Mouse (Mus musculus) kidney, postnatal 0 days (tissue): ENCODE data around the gene Serpine2. TPM values are rescaled to one million over a fixed set of nuclear protein-coding genes. Genes with fewer than 3 reads are reported as not detected.

Experiments used
- ATAC-seq: fragments of 200-750 bp; cut with Nextera tagmentation; replicated peaks from 2 replicates; pipeline ENCODE4 v1.8.0; 2017; ENCODE audit warnings: low read depth, moderate number of reproducible peaks, moderate TSS enrichment, moderate library complexity; ENCODE audit not compliant: low FRiP score
- DNase-seq: peaks from one replicate; pipeline ENCODE4 v3.0.0-alpha.2; 2016; ENCODE audit warnings: low spot score
- H3K27ac ChIP-seq: fragments of 300-500 bp; sonication (generic); 2 replicates; pipeline ENCODE4 v1.5.1; 2014; ENCODE audit warnings: mild to moderate bottlenecking
- H3K27me3 ChIP-seq: fragments of 300-500 bp; sonication (generic); 2 replicates; pipeline ENCODE4 v1.6.1; 2014; ENCODE audit warnings: low read length, mixed read lengths; ENCODE audit not compliant: insufficient read depth
- H3K36me3 ChIP-seq: fragments of 300-500 bp; sonication (generic); 2 replicates; pipeline ENCODE4 v1.6.1; 2014; ENCODE audit warnings: low read length, mixed read lengths; ENCODE audit not compliant: insufficient read depth
- H3K4me1 ChIP-seq: fragments of 300-500 bp; sonication (generic); replicated peaks from 2 replicates; pipeline ENCODE4 v1.6.1; 2014; ENCODE audit warnings: antibody characterized with exemption, low read length, mixed read lengths; ENCODE audit not compliant: insufficient read depth
- H3K4me2 ChIP-seq: fragments of 300-500 bp; sonication (generic); 2 replicates; pipeline ENCODE4 v1.6.1; 2014; ENCODE audit warnings: mild to moderate bottlenecking, low read length, moderate library complexity, mixed read lengths
- H3K4me3 ChIP-seq: fragments of 300-500 bp; sonication (generic); replicated peaks from 2 replicates; pipeline ENCODE4 v1.5.1; 2014; ENCODE audit warnings: low read depth, low read length
- H3K9ac ChIP-seq: fragments of 300-500 bp; sonication (generic); 2 replicates; pipeline ENCODE4 v1.6.1; 2014; ENCODE audit warnings: low read depth, low read length
- H3K9me3 ChIP-seq: fragments of 300-500 bp; sonication (generic); replicated peaks from 2 replicates; pipeline ENCODE4 v1.6.1; 2016; ENCODE audit warnings: low read length, inconsistent platforms, mixed read lengths
- CTCF ChIP-seq: IDR thresholded peaks from 2 replicates; pipeline ENCODE4 v1.5.1; 2016; ENCODE audit warnings: antibody characterized with exemption, low read depth, mild to moderate bottlenecking, moderate library complexity
- WGBS: fragments of 180-500 bp; shearing (Covaris S2); extraction: QIAGEN DNeasy Blood & Tissue Kit; methylation state at CpG from one replicate; pipeline ENCODE4 v1.1.7; 2014; 5-methylcytosine and 5-hydroxymethylcytosine counted together
- polyA plus RNA-seq: library from polyadenylated mRNA; unstranded; fragments of >200 nt; fragmentation: Nextera tagmentation; extraction: Ambion mirVana; gene quantifications from 2 replicates; pipeline ENCODE4 v1.2.1, GENCODE M21; 2015

Gene Serpine2
- polyA plus RNA-seq, 1 experiment from 2014 or later: 203 TPM

DNA sequence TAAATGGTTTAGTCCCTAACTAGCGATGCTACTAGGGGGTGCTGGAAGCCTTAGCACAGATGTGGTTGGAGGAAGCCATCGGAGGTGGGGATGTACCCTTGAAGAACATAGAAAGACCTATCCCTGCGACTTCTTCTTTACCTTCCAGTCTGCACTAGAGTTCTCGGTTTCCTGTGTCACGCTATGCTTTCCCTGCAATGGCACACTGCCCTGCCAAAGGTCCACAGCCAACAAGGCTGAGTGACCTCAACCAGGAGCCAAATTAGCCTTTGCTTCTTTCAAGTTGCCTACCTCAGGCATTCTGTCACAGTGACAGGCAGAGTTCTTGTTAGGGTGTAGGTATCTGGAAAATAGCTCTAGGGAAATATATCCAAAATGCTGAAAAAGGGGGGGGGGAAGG lies 104.6 kb downstream of the Serpine2 start:
- 0 out of 2 replicates have a peak overlapping the region, but pooled peaks have one; percentile 5 for H3K27ac ChIP-seq
- DNase-seq: no peak

DNA sequence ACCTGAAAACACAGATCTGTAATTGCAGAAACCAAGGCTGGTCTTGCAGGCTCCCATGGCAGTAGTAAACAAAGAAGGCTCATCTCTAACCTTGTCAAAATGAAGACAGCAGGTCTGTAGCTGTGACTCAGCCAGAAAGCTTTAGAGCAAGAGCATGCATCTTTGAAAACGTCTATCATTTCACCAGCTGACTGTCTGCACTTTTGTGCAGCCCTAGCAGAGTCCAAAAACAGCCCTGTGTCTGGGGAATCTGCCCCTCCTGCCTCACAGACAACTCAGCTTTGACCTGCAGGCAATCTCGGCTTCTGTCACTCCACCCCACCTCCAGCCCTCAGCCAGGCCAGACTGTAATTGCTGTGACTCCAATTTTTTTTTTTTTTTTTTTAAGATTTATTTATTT lies 105.6 kb downstream of the Serpine2 start:
- Histone ChIP-seq H3K9ac (no peak overlapping the region), H3K36me3 (no peaks in the 10 kb centered on the region), H3K27ac (no peak overlapping the region), H3K4me1 (no peaks in the 10 kb centered on the region; the same call in 1 of the 2 replicates), H3K9me3 (no peaks in the 10 kb centered on the region), H3K4me3 (no peak overlapping the region), H3K4me2 (no peak overlapping the region), H3K27me3 (no peaks in the 10 kb centered on the region)
- no peak for TF ChIP-seq CTCF
- ATAC-seq (no peak), DNase-seq (no peak)
- 44% methylated on average over 2 of the region's 2 CpGs for WGBS

More for the DNA sequence above, 104.6 kb downstream of the Serpine2 start:
- no peak overlapping the region for H3K9ac ChIP-seq
- no peaks in the 10 kb centered on the region for H3K36me3 ChIP-seq
- H3K4me1 ChIP-seq: no peaks in the 10 kb centered on the region; the same call in 1 of the 2 replicates
- no peaks in the 10 kb centered on the region for H3K27me3 ChIP-seq
- no peak for ATAC-seq
- no peak overlapping the region for H3K4me2 ChIP-seq
- TF ChIP-seq CTCF: no peak
- H3K9me3 ChIP-seq: no peaks in the 10 kb centered on the region
- WGBS: 84% methylated on average over 5 of the region's 5 CpGs
- no peak overlapping the region for H3K4me3 ChIP-seq

GRCm38 (mm10) chr1:79754936-79755335 lies 106.0 kb downstream of the Serpine2 start:
- TF ChIP-seq CTCF: no peak
- WGBS: 75% methylated on average over 3 of the region's 3 CpGs
- no peak for DNase-seq

GRCm38 (mm10) chr1:79753456-79753855 lies 107.5 kb downstream of the Serpine2 start:
- no peaks in the 10 kb centered on the region for H3K27me3 ChIP-seq
- no peak overlapping the region for H3K4me2 ChIP-seq
- 89% methylated on average over 3 of the region's 3 CpGs for WGBS
- no peak overlapping the region for H3K27ac ChIP-seq
- H3K4me3 ChIP-seq: no peak overlapping the region
- H3K4me1 ChIP-seq: no peaks in the 10 kb centered on the region
- ATAC-seq (no peak), DNase-seq (no peak)
- no peaks in the 10 kb centered on the region for H3K36me3 ChIP-seq
- TF ChIP-seq CTCF: no peak
- no peak overlapping the region for H3K9ac ChIP-seq
- H3K9me3 ChIP-seq: no peaks in the 10 kb centered on the region

More at GRCm38 (mm10) chr1:79754936-79755335, 106.0 kb downstream of the Serpine2 start:
- H3K4me1 ChIP-seq: no peaks in the 10 kb centered on the region
- H3K27me3 ChIP-seq: no peaks in the 10 kb centered on the region
- H3K9me3 ChIP-seq: no peaks in the 10 kb centered on the region
- H3K9ac ChIP-seq: no peak overlapping the region
- no peak overlapping the region for H3K27ac ChIP-seq
- H3K4me3 ChIP-seq: no peak overlapping the region
- no peaks in the 10 kb centered on the region for H3K36me3 ChIP-seq
- no peak overlapping the region for H3K4me2 ChIP-seq
- no peak for ATAC-seq

DNA sequence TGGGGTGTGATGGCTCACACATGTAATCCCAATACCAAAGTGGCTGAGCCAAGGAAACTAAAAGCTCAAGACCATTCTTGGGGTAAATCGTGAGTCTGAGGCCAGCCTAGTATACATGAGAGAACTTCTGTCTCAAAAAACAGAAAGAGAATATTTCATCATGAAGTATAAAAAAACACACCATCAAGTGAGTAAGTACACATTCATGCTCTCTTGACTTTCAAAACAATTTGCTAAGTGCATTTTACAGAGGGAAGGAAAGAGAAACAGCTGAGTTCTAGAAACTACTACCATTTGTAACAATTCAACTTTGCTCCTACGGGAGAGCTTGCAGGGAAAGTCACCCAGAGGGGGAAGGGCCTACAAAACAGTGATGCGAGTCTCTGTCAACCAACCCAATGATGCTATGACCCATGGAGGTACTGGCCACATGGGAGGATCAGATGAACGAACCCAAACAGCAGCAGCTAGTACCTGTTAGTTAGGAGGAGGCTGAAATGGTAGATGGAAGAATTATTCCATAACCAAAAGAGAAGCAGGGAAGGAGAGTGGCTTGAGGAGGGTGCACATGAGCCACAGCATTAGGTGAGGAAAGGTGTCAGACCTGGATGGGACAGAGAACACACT lies 108.2 kb downstream of the Serpine2 start:
- Histone ChIP-seq H3K27ac (no peak overlapping the region), H3K36me3 (no peaks in the 10 kb centered on the region), H3K4me1 (no peaks in the 10 kb centered on the region), H3K4me2 (no peak overlapping the region), H3K9me3 (no peaks in the 10 kb centered on the region), H3K27me3 (no peaks in the 10 kb centered on the region), H3K4me3 (no peak overlapping the region), H3K9ac (no peak overlapping the region)
- WGBS: 60% methylated on average over 4 of the region's 4 CpGs
- no peak for DNase-seq
- no peak for ATAC-seq
- TF ChIP-seq CTCF: no peak

DNA sequence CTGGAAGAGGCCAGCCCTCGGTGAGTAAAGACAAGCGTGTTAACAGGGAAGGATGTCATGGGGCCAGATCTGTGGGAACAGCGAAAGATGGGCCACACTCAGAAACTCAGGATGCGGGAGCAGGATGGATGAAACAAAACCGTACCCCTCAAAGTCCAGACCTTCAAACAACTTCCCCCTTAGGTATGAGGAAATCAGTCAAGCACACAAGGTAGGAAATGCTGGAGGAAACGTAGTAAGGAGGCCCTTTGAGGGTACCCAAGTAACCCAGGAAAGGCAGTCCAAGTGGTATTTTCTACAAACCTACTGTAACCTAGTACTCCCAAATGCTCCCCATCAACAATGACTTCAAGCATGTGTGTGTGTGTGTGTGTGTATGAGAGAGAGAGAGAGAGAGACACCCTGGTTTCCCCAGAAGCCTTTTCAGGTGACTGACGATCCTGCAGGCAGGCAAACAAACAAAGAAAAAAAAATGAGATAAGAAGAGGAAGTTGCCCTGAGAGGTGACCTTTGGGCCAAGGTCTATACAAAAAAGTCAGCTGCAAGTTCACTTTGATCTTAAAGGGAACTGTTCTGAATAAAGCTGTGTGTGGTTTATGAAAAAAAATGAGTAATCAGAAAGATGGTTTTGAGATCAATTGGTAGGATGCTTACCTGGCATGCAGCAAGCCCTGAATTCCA lies 108.8 kb downstream of the Serpine2 start:
- no peak overlapping the region for H3K4me2 ChIP-seq
- no peaks in the 10 kb centered on the region for H3K9me3 ChIP-seq
- H3K4me1 ChIP-seq: no peaks in the 10 kb centered on the region
- 71% methylated on average over 7 of the region's 7 CpGs for WGBS
- no peak for ATAC-seq
- no peak overlapping the region for H3K9ac ChIP-seq
- H3K4me3 ChIP-seq: no peak overlapping the region
- no peak for TF ChIP-seq CTCF
- H3K36me3 ChIP-seq: no peaks in the 10 kb centered on the region
- 0 out of 2 replicates have a peak overlapping the region, but pooled peaks have one; percentile 36 for H3K27ac ChIP-seq
- no peaks in the 10 kb centered on the region for H3K27me3 ChIP-seq
- DNase-seq: no peak
